ENCODE assay signal across 18 mouse cellular contexts in genomic region chr6:30171967-30172366, GRCm38 (mm10).
A peak's percentile ranks its signal among the peaks of the same experiment; 100 is the strongest.
DNase-seq lines count a peak whose midpoint lies in the region; ATAC-seq lines count a peak whose summit lies in the region.
"Had no signal": no experiment of that assay in that cellular context is flagged by ENCODE, and none has a peak within 500 bp of the region (broad histone marks: within the 10 kb centered on the region; RNA-seq: fewer than 3 reads in every experiment).

No protein-coding gene starts in this region.

- no peak overlapping the region for H3K4me2 ChIP-seq in hindbrain, embryonic 11.5 days (replicated peaks; ENCODE audit: low read depth, low read length)
- H3K4me2 ChIP-seq in hindbrain, embryonic 14.5 days (replicated peaks): no peak overlapping the region
- no peak overlapping the region for H3K4me2 ChIP-seq in midbrain, embryonic 11.5 days
- no peak overlapping the region for H3K4me2 ChIP-seq in midbrain, embryonic 15.5 days
- H3K4me2 ChIP-seq in embryonic facial prominence, embryonic 13.5 days: peak overlapping the region; percentile 65

- peaks cover 76% of the 10 kb centered on the region for H3K27me3 ChIP-seq in hindbrain, embryonic 11.5 days (ENCODE audit: control insufficient read depth, insufficient read depth, low read length)
- H3K27me3 ChIP-seq in hindbrain, embryonic 14.5 days (ENCODE audit: control insufficient read depth, insufficient read depth, low read length): peaks cover 90% of the 10 kb centered on the region
- H3K27me3 ChIP-seq in midbrain, embryonic 11.5 days (ENCODE audit: control insufficient read depth, insufficient read depth, low read length): peaks cover 73% of the 10 kb centered on the region
- peaks cover 86% of the 10 kb centered on the region for H3K27me3 ChIP-seq in midbrain, embryonic 15.5 days (replicated peaks)
- peaks cover 74% of the 10 kb centered on the region for H3K27me3 ChIP-seq in embryonic facial prominence, embryonic 13.5 days

- no peaks in the 10 kb centered on the region for H3K9me3 ChIP-seq in hindbrain, embryonic 11.5 days (ENCODE audit: control insufficient read depth, low read length)
- no peaks in the 10 kb centered on the region for H3K9me3 ChIP-seq in hindbrain, embryonic 14.5 days (ENCODE audit: control insufficient read depth, low read length)
- H3K9me3 ChIP-seq in midbrain, embryonic 11.5 days (ENCODE audit: control insufficient read depth, low read length): no peaks in the 10 kb centered on the region
- H3K9me3 ChIP-seq in midbrain, embryonic 15.5 days: no peaks in the 10 kb centered on the region
- no peaks in the 10 kb centered on the region for H3K9me3 ChIP-seq in embryonic facial prominence, embryonic 13.5 days
- H3K9me3 ChIP-seq: liver, embryonic 12.5 days had no signal

- H3K36me3 ChIP-seq in hindbrain, embryonic 11.5 days (ENCODE audit: control insufficient read depth, insufficient read depth, low read length): no peaks in the 10 kb centered on the region
- no peaks in the 10 kb centered on the region for H3K36me3 ChIP-seq in hindbrain, embryonic 14.5 days (replicated peaks; ENCODE audit: control insufficient read depth, insufficient read depth)
- H3K36me3 ChIP-seq in midbrain, embryonic 11.5 days (ENCODE audit: control insufficient read depth, insufficient read depth, low read length): no peaks in the 10 kb centered on the region
- H3K36me3 ChIP-seq in midbrain, embryonic 15.5 days (replicated peaks): no peaks in the 10 kb centered on the region
- no peaks in the 10 kb centered on the region for H3K36me3 ChIP-seq in embryonic facial prominence, embryonic 13.5 days
- H3K36me3 ChIP-seq: liver, embryonic 12.5 days had no signal

- WGBS in hindbrain, embryonic 11.5 days: 25% methylated on average over 10 of the region's 10 CpGs
- WGBS in hindbrain, embryonic 14.5 days: 28% methylated on average over 10 of the region's 10 CpGs
- WGBS in midbrain, embryonic 11.5 days: 21% methylated on average over 10 of the region's 10 CpGs
- WGBS in midbrain, embryonic 15.5 days: 22% methylated on average over 10 of the region's 10 CpGs
- 18% methylated on average over 10 of the region's 10 CpGs for WGBS in embryonic facial prominence, embryonic 13.5 days

- no peak overlapping the region for H3K27ac ChIP-seq in hindbrain, embryonic 11.5 days (ENCODE audit: low read depth, low read length)
- H3K27ac ChIP-seq in hindbrain, embryonic 14.5 days: no peak overlapping the region
- no peak overlapping the region for H3K27ac ChIP-seq in midbrain, embryonic 11.5 days (ENCODE audit: low read depth, low read length)
- no peak overlapping the region for H3K27ac ChIP-seq in midbrain, embryonic 15.5 days
- no peak overlapping the region for H3K27ac ChIP-seq in embryonic facial prominence, embryonic 13.5 days
- H3K27ac ChIP-seq: liver, embryonic 12.5 days had no signal

- H3K4me1 ChIP-seq in hindbrain, embryonic 11.5 days (replicated peaks; ENCODE audit: control insufficient read depth, insufficient read depth, low read length): peaks cover 17% of the 10 kb centered on the region
- H3K4me1 ChIP-seq in hindbrain, embryonic 14.5 days (replicated peaks; ENCODE audit: control insufficient read depth, insufficient read depth, low read length): peaks cover 17% of the 10 kb centered on the region; the same call in 1 of the 2 replicates
- H3K4me1 ChIP-seq in midbrain, embryonic 11.5 days (ENCODE audit: control insufficient read depth, insufficient read depth, low read length): peaks cover 36% of the 10 kb centered on the region
- peaks cover 39% of the 10 kb centered on the region for H3K4me1 ChIP-seq in midbrain, embryonic 15.5 days
- H3K4me1 ChIP-seq in embryonic facial prominence, embryonic 13.5 days: peaks cover 89% of the 10 kb centered on the region

- peak overlapping the region; percentile 27; the same call in 1 of the 2 replicates for H3K4me3 ChIP-seq in hindbrain, embryonic 11.5 days (ENCODE audit: low read depth, low read length)
- H3K4me3 ChIP-seq in hindbrain, embryonic 14.5 days (replicated peaks; ENCODE audit: low read length): no peak overlapping the region
- no peak overlapping the region for H3K4me3 ChIP-seq in midbrain, embryonic 11.5 days (ENCODE audit: low read depth, low read length)
- H3K4me3 ChIP-seq in midbrain, embryonic 15.5 days: no peak overlapping the region
- peak overlapping the region; percentile 49 for H3K4me3 ChIP-seq in embryonic facial prominence, embryonic 13.5 days
- H3K4me3 ChIP-seq: liver, embryonic 12.5 days had no signal

- H3K9ac ChIP-seq in hindbrain, embryonic 11.5 days (ENCODE audit: low read depth, low read length): no peak overlapping the region
- H3K9ac ChIP-seq in hindbrain, embryonic 14.5 days: no peak overlapping the region
- H3K9ac ChIP-seq in midbrain, embryonic 11.5 days (ENCODE audit: low read length): no peak overlapping the region
- no peak overlapping the region for H3K9ac ChIP-seq in midbrain, embryonic 15.5 days
- H3K9ac ChIP-seq in embryonic facial prominence, embryonic 13.5 days: 0 out of 2 replicates have a peak overlapping the region, but pooled peaks have one; percentile 71
- H3K9ac ChIP-seq: liver, embryonic 12.5 days had no signal

- ATAC-seq in hindbrain, embryonic 11.5 days (ENCODE audit: low FRiP score): no peak
- ATAC-seq in hindbrain, embryonic 14.5 days (ENCODE audit: low FRiP score): no peak
- no peak for ATAC-seq in midbrain, embryonic 11.5 days (ENCODE audit: low FRiP score)
- no peak for ATAC-seq in midbrain, embryonic 15.5 days (replicated peaks)
- ATAC-seq in embryonic facial prominence, embryonic 13.5 days (ENCODE audit: insufficient number of reproducible peaks, insufficient read depth, low FRiP score, low TSS enrichment, low read depth): no peak
- ATAC-seq: forebrain, embryonic 14.5 days; liver, embryonic 12.5 days had no signal

- peak; percentile 38 for DNase-seq in hindbrain, embryonic 11.5 days (ENCODE audit: low spot score)
- no peak for DNase-seq in hindbrain, embryonic 14.5 days (ENCODE audit: low spot score)
- DNase-seq in midbrain, embryonic 11.5 days (ENCODE audit: low spot score, missing footprints): peak; percentile 93
- peak; percentile 10 for DNase-seq in naive thymus-derived CD4-positive, alpha-beta T cell, adult 2 months (ENCODE audit: low read depth)
- no peak for DNase-seq in gastrocnemius, postnatal 10 days
- no peak for DNase-seq in cerebellum, adult 11 months
- DNase-seq: adrenal gland, postnatal 10 days; cerebellum, adult 9-10 months; heart, adult 11 months; heart, postnatal 10 days; kidney, postnatal 25 days; layer of hippocampus, adult 9-11 months; lung, postnatal 14 days; right cerebral cortex, adult 18-20 months had no signal

Comparison
In these comparisons a context has a peak if more than half of its experiments do, and no peak if none do; other contexts are left out.
1. DNase-seq: peak in hindbrain, embryonic 11.5 days (single experiment), midbrain, embryonic 11.5 days (single experiment) and naive thymus-derived CD4-positive, alpha-beta T cell, adult 2 months (single experiment); none in hindbrain, embryonic 14.5 days (single experiment), gastrocnemius, postnatal 10 days (single experiment) and cerebellum, adult 11 months (single experiment).
2. H3K4me3 ChIP-seq: peak in hindbrain, embryonic 11.5 days (single experiment) and embryonic facial prominence, embryonic 13.5 days (single experiment); none in hindbrain, embryonic 14.5 days (single experiment), midbrain, embryonic 11.5 days (single experiment) and midbrain, embryonic 15.5 days (single experiment).